Mouse (Mus musculus): ENCODE results near the gene Mrnip. TPM values are rescaled to one million over a fixed set of nuclear protein-coding genes. Genes with fewer than 3 reads are reported as not detected.
A peak's percentile ranks its signal among the peaks of the same experiment; 100 is the strongest.

Mrnip gene
- polyA plus RNA-seq, 1 experiment from 2014 or later: 7.9 TPM

DNA sequence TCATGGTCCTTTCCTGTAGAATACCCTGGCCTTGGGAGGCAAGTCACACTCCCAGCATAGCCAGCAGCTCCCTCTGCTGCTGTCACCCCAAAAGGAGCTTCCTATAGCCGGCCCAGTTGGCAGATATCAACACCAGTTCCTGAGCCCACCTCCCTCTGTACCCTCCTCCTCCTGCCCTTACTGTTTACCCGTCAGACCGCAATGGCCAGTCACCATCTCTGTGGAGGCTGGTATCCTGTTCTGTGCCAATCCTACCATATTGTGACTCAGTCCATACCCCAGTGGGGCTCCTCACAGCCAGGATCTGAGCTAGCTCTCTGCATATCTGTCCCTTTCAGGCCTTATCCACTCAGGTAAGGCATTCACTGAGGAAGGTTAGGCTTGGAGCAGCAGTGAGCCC lies 28.7 kb upstream of the Mrnip start:
- 85% methylated on average over 3 of the region's 3 CpGs for WGBS (ENCODE audit: insufficient replicate concordance)
- peaks cover 5% of the 10 kb centered on the region for H3K4me1 ChIP-seq (ENCODE audit: control insufficient read depth, low read depth, low read length)
- no peaks in the 10 kb centered on the region for H3K9me3 ChIP-seq (replicated peaks; ENCODE audit: control insufficient read depth, low read length)
- H3K27ac ChIP-seq (ENCODE audit: low read length): no peak overlapping the region
- H3K9ac ChIP-seq (ENCODE audit: low read depth, low read length): no peak overlapping the region
- no peak overlapping the region for H3K4me3 ChIP-seq (ENCODE audit: low read depth, low read length)
- H3K36me3 ChIP-seq (ENCODE audit: control insufficient read depth, insufficient read depth): peaks cover 18% of the 10 kb centered on the region
- H3K27me3 ChIP-seq (ENCODE audit: control insufficient read depth, insufficient read depth, low read depth, low read length): no peaks in the 10 kb centered on the region
- no peak for ATAC-seq (ENCODE audit: low read depth)
- H3K4me2 ChIP-seq (ENCODE audit: low read depth, low read length): no peak overlapping the region

DNA sequence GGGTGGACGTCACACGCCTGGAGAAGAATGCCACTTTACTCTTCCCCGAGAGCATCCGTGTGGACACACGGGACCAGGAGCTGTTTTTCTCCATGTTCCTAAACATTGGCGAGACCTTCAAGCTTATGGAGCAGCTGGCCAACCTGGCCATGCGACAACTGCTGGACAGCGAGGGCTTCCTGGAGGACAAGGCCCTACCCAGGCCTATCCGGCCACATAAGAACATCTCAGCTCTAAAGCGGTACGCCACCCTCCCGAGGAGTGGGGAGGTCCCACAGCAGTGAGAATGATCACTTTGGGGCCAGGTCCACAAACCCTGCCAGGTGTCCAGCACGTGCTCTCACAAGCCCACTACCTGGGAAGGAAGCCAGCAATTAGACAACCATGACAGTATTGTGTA lies 28.1 kb upstream of the Mrnip start:
- Histone ChIP-seq H3K9ac (ENCODE audit: low read depth, low read length) (no peak overlapping the region), H3K27ac (ENCODE audit: low read length) (no peak overlapping the region), H3K27me3 (ENCODE audit: control insufficient read depth, insufficient read depth, low read depth, low read length) (no peaks in the 10 kb centered on the region), H3K4me1 (ENCODE audit: control insufficient read depth, low read depth, low read length) (peaks cover 5% of the 10 kb centered on the region), H3K36me3 (ENCODE audit: control insufficient read depth, insufficient read depth) (peaks cover 19% of the 10 kb centered on the region), H3K4me3 (ENCODE audit: low read depth, low read length) (no peak overlapping the region), H3K4me2 (ENCODE audit: low read depth, low read length) (no peak overlapping the region), H3K9me3 (replicated peaks; ENCODE audit: control insufficient read depth, low read length) (no peaks in the 10 kb centered on the region)
- no peak for ATAC-seq (ENCODE audit: low read depth)
- WGBS (ENCODE audit: insufficient replicate concordance): 77% methylated on average over 13 of the region's 13 CpGs

DNA sequence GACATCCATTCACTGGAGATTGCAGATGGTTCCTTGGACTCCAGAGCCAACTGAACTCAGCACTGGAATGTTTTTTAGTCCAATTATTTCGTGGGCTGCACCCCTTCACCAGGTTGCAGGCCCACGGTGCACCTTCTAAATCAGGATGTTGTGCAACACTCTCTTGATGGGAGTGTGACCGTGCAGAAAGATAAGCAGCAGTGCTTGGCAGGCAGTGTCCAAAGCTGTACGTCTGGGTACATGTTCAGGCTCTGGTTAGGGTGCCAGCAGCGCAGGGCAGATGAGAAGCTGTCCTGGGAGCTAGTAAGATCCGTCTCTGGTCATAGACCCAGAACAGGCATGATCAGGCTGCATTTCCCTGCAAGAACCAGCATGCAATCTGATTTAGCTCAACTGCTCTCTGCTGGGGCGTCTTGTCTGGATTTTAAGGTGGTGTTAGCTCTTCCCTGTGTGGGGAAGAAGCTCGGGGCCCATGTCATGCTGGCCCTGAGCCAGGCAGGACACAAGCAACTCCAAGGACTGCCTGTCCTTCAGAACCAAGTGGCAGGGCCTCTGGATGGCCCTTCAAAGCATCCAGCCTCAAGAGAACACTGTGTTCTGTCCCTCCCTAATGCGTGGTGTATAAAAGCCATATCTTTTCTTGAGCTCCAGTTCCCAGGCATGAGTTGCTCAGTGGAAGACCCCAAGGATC lies 26.8 kb upstream of the Mrnip start:
- no peaks in the 10 kb centered on the region for H3K27me3 ChIP-seq (ENCODE audit: control insufficient read depth, insufficient read depth, low read depth, low read length)
- H3K4me1 ChIP-seq (ENCODE audit: control insufficient read depth, low read depth, low read length): peaks cover 5% of the 10 kb centered on the region
- no peak overlapping the region for H3K4me3 ChIP-seq (ENCODE audit: low read depth, low read length)
- no peak overlapping the region for H3K9ac ChIP-seq (ENCODE audit: low read depth, low read length)
- no peak overlapping the region for H3K4me2 ChIP-seq (ENCODE audit: low read depth, low read length)
- H3K36me3 ChIP-seq (ENCODE audit: control insufficient read depth, insufficient read depth): peaks cover 18% of the 10 kb centered on the region
- WGBS (ENCODE audit: insufficient replicate concordance): 41% methylated on average over 9 of the region's 9 CpGs
- no peaks in the 10 kb centered on the region for H3K9me3 ChIP-seq (replicated peaks; ENCODE audit: control insufficient read depth, low read length)
- 0 out of 2 replicates have a peak, but pooled peaks have one; percentile 32 for ATAC-seq (ENCODE audit: low read depth)
- no peak overlapping the region for H3K27ac ChIP-seq (ENCODE audit: low read length)

DNA sequence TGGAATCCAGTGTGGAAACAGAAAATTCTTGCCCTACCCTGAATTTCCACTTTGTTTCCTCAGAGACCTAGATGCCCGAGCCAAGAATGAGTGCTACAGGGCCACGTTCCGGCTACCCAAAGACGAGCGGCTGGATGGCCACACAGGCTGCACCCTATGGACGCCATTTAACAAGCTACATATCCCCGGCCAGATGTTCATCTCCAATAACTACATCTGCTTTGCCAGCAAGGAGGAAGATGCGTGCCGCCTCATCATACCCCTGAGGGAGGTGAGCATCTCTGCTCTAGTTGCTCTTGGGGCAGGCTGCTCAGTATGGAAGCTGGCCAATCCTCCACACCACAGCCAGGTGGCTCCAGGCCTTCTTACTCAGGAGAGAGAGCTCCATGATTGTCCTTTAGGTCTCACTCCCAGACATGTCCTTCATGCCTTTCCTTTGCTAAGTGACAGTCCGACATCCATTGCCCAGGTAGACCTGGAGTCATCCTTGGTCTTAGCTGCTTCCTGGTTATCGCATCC lies 26.2 kb upstream of the Mrnip start:
- 84% methylated on average over 11 of the region's 11 CpGs for WGBS (ENCODE audit: insufficient replicate concordance)
- Histone ChIP-seq H3K36me3 (ENCODE audit: control insufficient read depth, insufficient read depth) (peaks cover 15% of the 10 kb centered on the region), H3K4me2 (ENCODE audit: low read depth, low read length) (no peak overlapping the region), H3K9ac (ENCODE audit: low read depth, low read length) (no peak overlapping the region), H3K9me3 (replicated peaks; ENCODE audit: control insufficient read depth, low read length) (no peaks in the 10 kb centered on the region), H3K27ac (ENCODE audit: low read length) (no peak overlapping the region), H3K27me3 (ENCODE audit: control insufficient read depth, insufficient read depth, low read depth, low read length) (no peaks in the 10 kb centered on the region), H3K4me1 (ENCODE audit: control insufficient read depth, low read depth, low read length) (peaks cover 5% of the 10 kb centered on the region), H3K4me3 (ENCODE audit: low read depth, low read length) (no peak overlapping the region)
- ATAC-seq (ENCODE audit: low read depth): no peak

DNA sequence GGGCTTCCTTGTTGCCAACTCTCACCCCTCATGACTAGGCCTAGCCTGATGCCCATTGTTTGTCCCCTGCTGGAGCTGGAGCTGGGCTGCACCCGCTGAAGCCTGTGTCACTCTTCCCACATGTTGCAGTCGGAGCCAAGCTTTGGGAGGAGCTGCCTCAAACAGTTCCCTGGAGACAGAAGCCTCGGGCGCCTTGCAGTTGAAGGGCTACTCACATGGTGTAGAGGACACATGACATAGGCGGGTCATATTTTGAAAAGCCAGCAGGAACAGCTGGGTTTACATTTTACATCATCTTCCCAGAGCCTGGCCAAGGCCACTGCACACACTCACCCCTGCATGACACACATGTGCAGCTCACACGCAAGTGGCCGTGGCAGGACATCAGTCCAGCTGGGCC lies 25.0 kb upstream of the Mrnip start:
- H3K27me3 ChIP-seq (ENCODE audit: control insufficient read depth, insufficient read depth, low read depth, low read length): no peaks in the 10 kb centered on the region
- H3K36me3 ChIP-seq (ENCODE audit: control insufficient read depth, insufficient read depth): peaks cover 15% of the 10 kb centered on the region
- peaks cover 5% of the 10 kb centered on the region for H3K4me1 ChIP-seq (ENCODE audit: control insufficient read depth, low read depth, low read length)
- no peak for ATAC-seq (ENCODE audit: low read depth)
- H3K9me3 ChIP-seq (replicated peaks; ENCODE audit: control insufficient read depth, low read length): no peaks in the 10 kb centered on the region
- no peak overlapping the region for H3K9ac ChIP-seq (ENCODE audit: low read depth, low read length)
- H3K4me2 ChIP-seq (ENCODE audit: low read depth, low read length): no peak overlapping the region
- 75% methylated on average over 7 of the region's 7 CpGs for WGBS (ENCODE audit: insufficient replicate concordance)
- no peak overlapping the region for H3K4me3 ChIP-seq (ENCODE audit: low read depth, low read length)
- H3K27ac ChIP-seq (ENCODE audit: low read length): no peak overlapping the region

DNA sequence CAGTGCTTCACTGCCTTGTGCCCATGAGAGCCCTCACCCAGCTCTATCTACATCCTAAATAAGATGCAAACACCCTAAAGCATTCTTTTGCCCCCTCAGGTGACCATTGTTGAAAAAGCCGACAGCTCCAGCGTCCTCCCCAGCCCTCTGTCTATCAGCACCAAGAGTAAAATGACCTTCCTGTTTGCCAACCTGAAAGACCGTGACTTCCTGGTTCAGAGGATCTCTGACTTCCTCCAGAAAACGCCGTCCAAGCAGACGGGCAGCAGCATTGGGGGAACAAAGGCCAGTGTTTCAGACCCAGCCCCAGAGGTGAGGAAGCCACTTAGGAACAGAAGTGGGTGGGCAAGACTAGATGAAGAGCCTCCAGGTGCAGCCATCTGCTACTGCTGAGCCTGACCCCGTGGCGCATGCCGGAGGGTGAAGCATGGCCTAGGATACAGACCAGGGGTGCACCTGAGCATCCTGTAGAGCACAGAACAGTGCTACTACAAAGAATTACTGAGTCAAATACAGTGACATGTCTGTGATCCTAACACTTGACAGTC lies 24.6 kb upstream of the Mrnip start:
- Histone ChIP-seq H3K9ac (ENCODE audit: low read depth, low read length) (no peak overlapping the region), H3K4me3 (ENCODE audit: low read depth, low read length) (no peak overlapping the region), H3K36me3 (ENCODE audit: control insufficient read depth, insufficient read depth) (peaks cover 15% of the 10 kb centered on the region), H3K27ac (ENCODE audit: low read length) (no peak overlapping the region), H3K4me1 (ENCODE audit: control insufficient read depth, low read depth, low read length) (peaks cover 5% of the 10 kb centered on the region), H3K4me2 (ENCODE audit: low read depth, low read length) (no peak overlapping the region), H3K9me3 (replicated peaks; ENCODE audit: control insufficient read depth, low read length) (no peaks in the 10 kb centered on the region), H3K27me3 (ENCODE audit: control insufficient read depth, insufficient read depth, low read depth, low read length) (no peaks in the 10 kb centered on the region)
- no peak for ATAC-seq (ENCODE audit: low read depth)
- 68% methylated on average over 9 of the region's 9 CpGs for WGBS (ENCODE audit: insufficient replicate concordance)

DNA sequence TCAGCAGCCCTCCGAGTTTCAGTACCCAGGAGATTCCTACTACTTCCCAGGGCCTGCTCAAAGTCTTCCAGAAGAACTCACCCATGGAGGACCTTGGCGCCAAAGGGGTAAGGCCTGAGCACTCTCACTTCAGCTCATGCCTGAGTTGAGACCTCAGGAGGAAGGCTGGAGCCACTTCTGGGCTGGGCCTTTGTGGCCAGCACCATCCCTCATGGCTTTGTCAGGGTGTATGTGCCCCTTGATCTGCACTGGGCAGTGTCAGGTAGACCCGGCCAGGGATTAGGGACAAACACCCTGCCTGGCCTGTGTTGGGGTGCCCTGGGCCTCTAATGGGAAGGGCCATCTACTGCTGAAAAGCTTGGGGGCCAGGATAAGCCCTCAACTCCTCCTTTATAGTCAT lies 22.9 kb upstream of the Mrnip start:
- peaks cover 22% of the 10 kb centered on the region for H3K36me3 ChIP-seq (ENCODE audit: control insufficient read depth, insufficient read depth)
- H3K27me3 ChIP-seq (ENCODE audit: control insufficient read depth, insufficient read depth, low read depth, low read length): no peaks in the 10 kb centered on the region
- 75% methylated on average over 3 of the region's 3 CpGs for WGBS (ENCODE audit: insufficient replicate concordance)
- ATAC-seq (ENCODE audit: low read depth): no peak
- no peak overlapping the region for H3K4me3 ChIP-seq (ENCODE audit: low read depth, low read length)
- H3K9ac ChIP-seq (ENCODE audit: low read depth, low read length): no peak overlapping the region
- peaks cover 5% of the 10 kb centered on the region for H3K4me1 ChIP-seq (ENCODE audit: control insufficient read depth, low read depth, low read length)
- no peak overlapping the region for H3K27ac ChIP-seq (ENCODE audit: low read length)
- H3K9me3 ChIP-seq (replicated peaks; ENCODE audit: control insufficient read depth, low read length): no peaks in the 10 kb centered on the region
- no peak overlapping the region for H3K4me2 ChIP-seq (ENCODE audit: low read depth, low read length)

DNA sequence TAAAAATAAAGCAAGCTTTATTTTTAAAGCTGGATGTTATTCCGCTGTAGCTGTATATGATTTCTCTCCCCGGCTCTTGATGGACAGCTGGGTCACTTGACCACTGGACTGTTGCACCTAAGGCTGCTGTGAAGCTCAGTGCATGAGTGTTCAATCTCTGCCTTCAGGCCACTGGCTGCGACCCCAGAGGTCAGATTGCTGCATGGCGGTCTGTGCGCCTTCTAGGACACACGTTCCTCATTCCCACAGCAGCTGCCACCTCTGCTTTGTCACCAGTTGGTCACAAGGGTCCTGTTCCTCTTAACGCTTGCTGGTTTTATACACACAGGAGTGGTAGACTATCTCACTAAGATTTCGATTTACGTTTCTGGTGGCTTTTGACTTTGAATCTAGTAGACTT lies 20.1 kb upstream of the Mrnip start:
- H3K4me3 ChIP-seq (ENCODE audit: low read depth, low read length): no peak overlapping the region
- peak; percentile 71 for ATAC-seq (ENCODE audit: low read depth)
- no peaks in the 10 kb centered on the region; the same call in 1 of the 2 replicates for H3K4me1 ChIP-seq (ENCODE audit: control insufficient read depth, low read depth, low read length)
- no peaks in the 10 kb centered on the region for H3K27me3 ChIP-seq (ENCODE audit: control insufficient read depth, insufficient read depth, low read depth, low read length)
- 67% methylated on average over 9 of the region's 9 CpGs for WGBS (ENCODE audit: insufficient replicate concordance)
- peaks cover 22% of the 10 kb centered on the region for H3K36me3 ChIP-seq (ENCODE audit: control insufficient read depth, insufficient read depth)
- no peak overlapping the region for H3K4me2 ChIP-seq (ENCODE audit: low read depth, low read length)
- no peaks in the 10 kb centered on the region for H3K9me3 ChIP-seq (replicated peaks; ENCODE audit: control insufficient read depth, low read length)
- no peak overlapping the region for H3K27ac ChIP-seq (ENCODE audit: low read length)
- H3K9ac ChIP-seq (ENCODE audit: low read depth, low read length): no peak overlapping the region

DNA sequence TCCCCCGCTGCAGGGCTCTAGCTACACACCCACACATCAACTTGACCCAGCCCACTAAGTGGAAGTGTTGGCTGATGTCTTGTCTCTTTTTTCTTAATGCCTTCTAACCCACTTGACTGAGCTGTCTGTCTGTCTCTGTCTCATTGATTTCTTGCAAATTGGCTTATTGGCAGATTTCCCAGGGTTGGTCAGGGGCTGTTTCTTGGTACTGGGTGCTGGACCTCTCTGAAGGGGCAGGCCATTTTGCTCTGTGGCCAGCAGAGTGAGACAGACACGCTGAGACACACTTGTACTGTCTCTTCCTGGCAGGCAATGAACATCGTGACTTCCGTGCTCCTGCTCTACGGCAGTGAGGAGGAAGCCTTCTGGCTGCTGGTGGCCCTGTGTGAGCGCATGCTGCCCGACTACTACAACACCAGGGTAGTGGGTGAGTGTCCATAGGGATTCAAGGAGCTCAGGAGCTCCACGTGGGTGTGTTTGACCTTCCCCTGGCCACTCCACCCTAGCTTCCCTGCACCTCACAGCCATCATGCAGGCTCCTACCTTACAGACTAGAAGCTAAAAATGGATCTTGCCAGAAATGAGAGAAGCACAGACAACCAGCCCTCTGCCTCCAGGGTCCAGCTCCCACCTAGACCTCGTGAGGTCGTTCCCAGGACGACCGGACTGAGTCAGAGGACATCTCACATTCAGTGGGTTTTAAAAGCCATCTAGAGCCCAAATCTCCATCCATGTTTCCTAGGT lies 19.3 kb upstream of the Mrnip start:
- H3K4me2 ChIP-seq (ENCODE audit: low read depth, low read length): no peak overlapping the region
- H3K27me3 ChIP-seq (ENCODE audit: control insufficient read depth, insufficient read depth, low read depth, low read length): no peaks in the 10 kb centered on the region
- H3K4me1 ChIP-seq (ENCODE audit: control insufficient read depth, low read depth, low read length): peaks cover 2% of the 10 kb centered on the region; the same call in 1 of the 2 replicates
- WGBS (ENCODE audit: insufficient replicate concordance): 77% methylated on average over 12 of the region's 12 CpGs
- no peaks in the 10 kb centered on the region for H3K9me3 ChIP-seq (replicated peaks; ENCODE audit: control insufficient read depth, low read length)
- H3K4me3 ChIP-seq (ENCODE audit: low read depth, low read length): no peak overlapping the region
- H3K36me3 ChIP-seq (ENCODE audit: control insufficient read depth, insufficient read depth): peaks cover 21% of the 10 kb centered on the region
- H3K27ac ChIP-seq (ENCODE audit: low read length): no peak overlapping the region
- H3K9ac ChIP-seq (ENCODE audit: low read depth, low read length): no peak overlapping the region
- ATAC-seq (ENCODE audit: low read depth): no peak

All from liver, embryonic 16.5 days (tissue).